Mouse (Mus musculus) intestine, embryonic 16.5 days (tissue): ENCODE measurements at regions not wholly inside any gene's neighbourhood (a gene's known extent, or its start where the extent isn't known, plus 50 kb on each side); places are given as distances from the start of the nearest gene placed in this dataset.

Source experiments
- ATAC-seq: fragments of 200-750 bp; cut with Nextera tagmentation; 2 replicates; pipeline ENCODE4 v1.8.0; 2017; ENCODE audit warnings: moderate TSS enrichment, moderate library complexity
- H3K27ac ChIP-seq: fragments of 300-500 bp; sonication (generic); 2 replicates; pipeline ENCODE4 v1.5.1; 2014; ENCODE audit warnings: mild to moderate bottlenecking, low read length
- H3K27me3 ChIP-seq: fragments of 300-500 bp; sonication (generic); replicated peaks from 2 replicates; pipeline ENCODE4 v1.6.1; 2014; ENCODE audit warnings: low read length, control low read depth, mixed read lengths; ENCODE audit not compliant: control insufficient read depth, insufficient read depth
- H3K36me3 ChIP-seq: fragments of 300-500 bp; sonication (generic); 2 replicates; pipeline ENCODE4 v1.6.1; 2014; ENCODE audit warnings: low read length, control low read depth; ENCODE audit not compliant: control insufficient read depth, insufficient read depth
- H3K4me1 ChIP-seq: fragments of 300-500 bp; sonication (generic); 2 replicates; pipeline ENCODE4 v1.6.1; 2014; ENCODE audit warnings: low read length, control low read depth, mixed read lengths; ENCODE audit not compliant: control insufficient read depth, insufficient read depth
- H3K4me2 ChIP-seq: fragments of 300-500 bp; sonication (generic); 2 replicates; pipeline ENCODE4 v1.6.1; 2014; ENCODE audit warnings: low read depth, low read length, control low read depth
- H3K4me3 ChIP-seq: fragments of 300-500 bp; sonication (generic); 2 replicates; pipeline ENCODE4 v1.5.1; 2014; ENCODE audit warnings: mild to moderate bottlenecking, low read length
- H3K9ac ChIP-seq: fragments of 300-500 bp; sonication (generic); 2 replicates; pipeline ENCODE4 v1.6.1; 2014; ENCODE audit warnings: low read depth, low read length
- H3K9me3 ChIP-seq: fragments of 300-500 bp; sonication (generic); 2 replicates; pipeline ENCODE4 v1.6.1; 2016; ENCODE audit warnings: low read length, control low read depth; ENCODE audit not compliant: control insufficient read depth
- WGBS: fragments of 180-500 bp; shearing (Covaris S2); extraction: QIAGEN DNeasy Blood & Tissue Kit; methylation state at CpG from one replicate; pipeline ENCODE4 v1.1.7; 2014; 5-methylcytosine and 5-hydroxymethylcytosine counted together

GRCm38 (mm10) chr16:79256084-79256483, 165.2 kb upstream of the Tmprss15 start:
- no peak overlapping the region for H3K4me2 ChIP-seq
- no peak for ATAC-seq
- H3K4me3 ChIP-seq = no peak overlapping the region
- no peaks in the 10 kb centered on the region for H3K9me3 ChIP-seq
- H3K27me3 ChIP-seq = no peaks in the 10 kb centered on the region
- H3K36me3 ChIP-seq = no peaks in the 10 kb centered on the region
- no peak overlapping the region for H3K27ac ChIP-seq
- H3K4me1 ChIP-seq = no peaks in the 10 kb centered on the region
- 54% methylated on average over 2 of the region's 2 CpGs for WGBS
- no peak overlapping the region for H3K9ac ChIP-seq

- Histone ChIP-seq H3K27ac (no peak overlapping the region), H3K4me1 (no peaks in the 10 kb centered on the region), H3K9ac (no peak overlapping the region), H3K4me2 (no peak overlapping the region), H3K36me3 (no peaks in the 10 kb centered on the region), H3K27me3 (no peaks in the 10 kb centered on the region), H3K9me3 (no peaks in the 10 kb centered on the region), H3K4me3 (no peak overlapping the region)
- ATAC-seq = no peak
- WGBS = 72% methylated on average over 3 of the region's 3 CpGs
Measured at GRCm38 (mm10) chr16:79240857-79241491, 150.1 kb upstream of the Tmprss15 start.

DNA sequence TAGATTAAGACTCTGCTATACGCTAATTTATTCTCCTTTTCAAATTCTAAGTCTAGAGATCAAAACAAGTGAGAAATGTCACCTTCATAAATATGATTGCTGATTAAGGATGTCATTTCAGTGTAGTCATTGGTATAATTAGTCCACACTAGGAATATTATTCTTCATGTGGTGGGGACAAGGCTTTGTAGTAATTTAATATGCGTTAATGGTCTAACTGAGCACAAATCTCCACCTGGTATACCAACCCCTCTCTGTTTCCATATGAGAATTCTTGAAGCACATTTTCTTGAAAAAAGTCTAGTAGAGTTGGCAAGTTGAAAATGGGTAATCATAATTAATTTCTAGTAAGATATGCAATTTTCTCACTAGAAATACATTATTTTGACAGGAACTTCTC, 149.3 kb upstream of the Tmprss15 start:
- no peak overlapping the region for H3K27ac ChIP-seq
- ATAC-seq = no peak
- 93% methylated on average over 2 of the region's 2 CpGs for WGBS
- no peaks in the 10 kb centered on the region for H3K36me3 ChIP-seq
- H3K4me1 ChIP-seq = no peaks in the 10 kb centered on the region
- no peak overlapping the region for H3K9ac ChIP-seq
- no peak overlapping the region for H3K4me2 ChIP-seq
- H3K4me3 ChIP-seq = no peak overlapping the region
- H3K9me3 ChIP-seq = no peaks in the 10 kb centered on the region
- H3K27me3 ChIP-seq = no peaks in the 10 kb centered on the region

DNA sequence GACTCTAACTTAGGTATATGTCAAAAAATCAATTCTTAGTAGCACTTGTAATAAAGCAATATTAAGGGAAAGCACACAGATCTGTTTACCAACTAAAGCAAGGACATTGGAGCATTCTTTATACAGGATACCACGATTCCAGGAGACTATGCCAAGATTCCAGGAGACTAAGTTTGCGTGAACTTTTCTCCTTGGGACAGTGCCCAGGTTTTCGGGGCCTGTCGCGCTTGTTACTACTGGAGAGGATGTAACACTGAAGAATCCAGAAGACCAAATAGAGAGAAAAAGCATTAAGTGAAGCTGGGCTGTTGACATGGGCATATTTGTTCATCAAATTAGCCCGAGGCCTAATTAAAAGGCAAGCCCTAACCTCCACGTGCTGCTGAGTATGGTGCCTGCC, 100.3 kb upstream of the Tmprss15 start:
- 76% methylated on average over 7 of the region's 7 CpGs for WGBS
- ATAC-seq = no peak
- H3K4me1 ChIP-seq = no peaks in the 10 kb centered on the region
- H3K27me3 ChIP-seq = no peaks in the 10 kb centered on the region
- H3K4me3 ChIP-seq = no peak overlapping the region
- no peak overlapping the region for H3K9ac ChIP-seq
- no peaks in the 10 kb centered on the region for H3K9me3 ChIP-seq
- H3K27ac ChIP-seq = no peak overlapping the region
- no peaks in the 10 kb centered on the region for H3K36me3 ChIP-seq
- H3K4me2 ChIP-seq = no peak overlapping the region

- no peaks in the 10 kb centered on the region for H3K27me3 ChIP-seq
- no peaks in the 10 kb centered on the region for H3K36me3 ChIP-seq
- no peaks in the 10 kb centered on the region for H3K9me3 ChIP-seq
- no peak overlapping the region for H3K4me2 ChIP-seq
- no peak overlapping the region for H3K4me3 ChIP-seq
- WGBS = 26% methylated on average over 1 of the region's 1 CpGs
- H3K9ac ChIP-seq = no peak overlapping the region
- no peaks in the 10 kb centered on the region for H3K4me1 ChIP-seq
- no peak overlapping the region for H3K27ac ChIP-seq
- no peak for ATAC-seq
Measured at GRCm38 (mm10) chr16:79186471-79186870, 95.6 kb upstream of the Tmprss15 start.

DNA sequence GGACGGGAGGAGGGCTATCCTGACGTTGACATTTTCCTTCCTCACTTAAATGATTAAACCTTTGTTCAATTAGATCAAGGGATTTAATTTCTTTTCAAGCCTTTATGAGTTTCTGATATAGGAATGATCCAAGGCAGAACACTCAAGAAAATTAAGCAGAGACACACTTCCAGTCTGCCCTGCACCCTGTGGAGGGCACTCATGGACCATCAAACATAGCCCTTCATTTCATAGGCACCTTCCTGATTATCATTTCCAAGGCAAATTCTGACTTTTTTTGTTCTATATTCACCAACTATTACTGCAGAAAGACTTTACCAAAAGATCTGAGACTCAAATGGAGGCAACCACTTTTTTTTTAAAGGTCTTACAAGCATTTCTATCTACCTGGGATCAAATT, 91.6 kb upstream of the Tmprss15 start:
- 74% methylated on average over 2 of the region's 2 CpGs for WGBS
- Histone ChIP-seq H3K36me3 (no peaks in the 10 kb centered on the region), H3K4me1 (no peaks in the 10 kb centered on the region)

GRCm38 (mm10) chr16:79177299-79177999, 86.6 kb upstream of the Tmprss15 start:
- Histone ChIP-seq H3K27me3 (no peaks in the 10 kb centered on the region), H3K4me1 (no peaks in the 10 kb centered on the region), H3K36me3 (no peaks in the 10 kb centered on the region), H3K9me3 (no peaks in the 10 kb centered on the region), H3K4me2 (no peak overlapping the region), H3K27ac (no peak overlapping the region), H3K9ac (no peak overlapping the region), H3K4me3 (no peak overlapping the region)
- ATAC-seq = no peak
- 75% methylated on average over 15 of the region's 15 CpGs for WGBS

More for the DNA sequence above, 91.6 kb upstream of the Tmprss15 start:
- Histone ChIP-seq H3K27ac (no peak overlapping the region), H3K9ac (no peak overlapping the region), H3K27me3 (no peaks in the 10 kb centered on the region), H3K9me3 (no peaks in the 10 kb centered on the region), H3K4me3 (no peak overlapping the region), H3K4me2 (no peak overlapping the region)
- ATAC-seq = no peak

DNA sequence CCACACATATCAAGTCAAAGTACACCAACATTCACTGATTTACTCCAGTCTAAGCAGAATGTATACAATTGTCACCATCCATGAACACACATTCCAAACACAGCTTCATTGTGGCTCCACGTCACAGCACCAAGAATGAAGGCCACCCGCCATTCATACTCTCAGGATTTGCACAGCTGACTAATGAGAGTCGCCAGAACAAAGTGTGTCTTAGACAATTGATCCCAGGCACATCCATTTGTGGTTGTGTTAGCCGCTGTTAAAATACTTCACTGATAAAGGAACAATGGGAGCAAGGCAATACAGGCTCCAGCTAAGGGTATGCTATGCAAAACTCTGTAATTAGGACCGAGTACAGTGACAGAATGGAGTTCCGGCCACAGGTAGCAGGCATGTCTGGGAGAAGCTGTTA, 85.9 kb upstream of the Tmprss15 start:
- Histone ChIP-seq H3K4me3 (no peak overlapping the region), H3K27ac (no peak overlapping the region), H3K27me3 (no peaks in the 10 kb centered on the region), H3K36me3 (no peaks in the 10 kb centered on the region), H3K4me2 (no peak overlapping the region), H3K4me1 (no peaks in the 10 kb centered on the region), H3K9me3 (no peaks in the 10 kb centered on the region), H3K9ac (no peak overlapping the region)
- no peak for ATAC-seq
- 69% methylated on average over 6 of the region's 6 CpGs for WGBS

DNA sequence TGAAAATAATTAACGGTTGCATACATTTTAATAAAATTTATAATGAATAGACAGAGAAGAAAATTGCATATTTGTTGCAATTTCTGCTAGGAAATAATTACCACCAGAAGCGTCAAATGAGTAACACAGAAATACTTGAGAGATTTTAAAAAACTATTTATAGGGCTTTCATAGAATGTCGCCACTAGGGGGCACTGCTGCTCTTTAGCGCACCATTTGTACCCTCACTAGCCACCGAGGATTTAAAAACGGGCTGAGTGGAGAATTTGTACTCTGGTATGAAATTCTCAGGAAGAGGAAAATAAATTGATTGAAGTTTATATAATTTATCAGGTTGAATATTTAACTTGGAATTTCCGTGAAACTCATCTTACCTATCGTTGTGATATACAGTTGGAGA, 77.3 kb upstream of the Tmprss15 start:
- no peak overlapping the region for H3K27ac ChIP-seq
- H3K9ac ChIP-seq = no peak overlapping the region
- no peaks in the 10 kb centered on the region for H3K4me1 ChIP-seq
- no peaks in the 10 kb centered on the region for H3K27me3 ChIP-seq
- no peak overlapping the region for H3K4me2 ChIP-seq
- ATAC-seq = no peak
- H3K4me3 ChIP-seq = no peak overlapping the region
- no peaks in the 10 kb centered on the region for H3K9me3 ChIP-seq
- H3K36me3 ChIP-seq = no peaks in the 10 kb centered on the region
- WGBS = 11% methylated on average over 8 of the region's 8 CpGs

DNA sequence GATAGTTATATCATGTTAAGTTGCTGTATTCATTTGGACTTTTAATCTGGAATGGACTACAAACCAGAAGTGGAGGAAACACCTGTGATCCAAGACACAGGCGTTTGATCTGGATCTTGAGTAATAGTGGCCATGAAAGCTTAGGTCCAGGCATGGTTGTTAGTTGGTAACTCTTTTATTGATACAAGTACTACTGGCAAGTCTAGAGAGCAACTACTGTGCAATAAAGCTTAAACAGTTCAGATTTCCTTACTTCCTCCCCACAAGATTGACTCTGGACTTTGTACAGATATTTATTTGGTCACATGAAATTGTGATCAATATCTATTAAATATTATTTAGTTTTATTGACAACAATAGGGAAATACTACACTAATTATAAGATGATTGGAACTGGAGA, 51.9 kb upstream of the Tmprss15 start:
- H3K36me3 ChIP-seq = no peaks in the 10 kb centered on the region
- no peaks in the 10 kb centered on the region for H3K4me1 ChIP-seq
- 56% methylated on average over 1 of the region's 1 CpGs for WGBS
- no peaks in the 10 kb centered on the region for H3K9me3 ChIP-seq
- ATAC-seq = peak; percentile 69; the same call in 1 of the 2 replicates
- no peak overlapping the region for H3K27ac ChIP-seq
- H3K4me3 ChIP-seq = no peak overlapping the region
- no peaks in the 10 kb centered on the region for H3K27me3 ChIP-seq
- no peak overlapping the region for H3K9ac ChIP-seq
- H3K4me2 ChIP-seq = no peak overlapping the region
